Mouse (Mus musculus): Measurements from ENCODE around the gene Hmcn1. TPM values are rescaled to one million over a fixed set of nuclear protein-coding genes. Genes with fewer than 3 reads are reported as not detected.
A peak's percentile ranks its signal among the peaks of the same experiment; 100 is the strongest.

Gene Hmcn1
- polyA plus RNA-seq, 1 experiment from 2014 or later = 1.4 TPM

DNA sequence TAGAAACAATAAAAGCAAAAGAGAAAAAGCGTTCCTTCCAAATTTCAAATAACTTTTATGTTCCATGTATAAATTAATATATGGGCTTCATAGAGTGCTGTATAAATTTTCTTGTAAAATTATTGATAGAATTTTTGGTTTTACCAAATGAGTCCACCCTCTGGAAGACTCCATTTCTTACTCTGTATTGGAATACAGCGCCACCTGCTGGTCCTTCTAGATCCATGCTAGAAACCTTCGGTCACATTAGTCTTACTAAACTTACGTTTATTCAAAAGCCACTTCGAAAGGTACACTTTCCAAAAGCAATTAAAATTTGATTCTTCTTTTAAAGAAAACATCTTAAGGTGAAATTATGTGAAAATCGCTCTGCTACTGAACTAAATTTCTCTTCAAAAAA, 73.0 kb downstream of the Hmcn1 start:
- H3K36me3 ChIP-seq = no peaks in the 10 kb centered on the region
- H3K4me1 ChIP-seq (replicated peaks) = no peaks in the 10 kb centered on the region
- H3K9me3 ChIP-seq = no peaks in the 10 kb centered on the region
- WGBS = 46% methylated on average over 6 of the region's 6 CpGs
- no peak overlapping the region for H3K27ac ChIP-seq
- no peak overlapping the region for H3K4me3 ChIP-seq (replicated peaks)
- no peak overlapping the region for H3K4me2 ChIP-seq (replicated peaks)
- 0 out of 2 replicates have a peak, but pooled peaks have one; percentile 20 for ATAC-seq
- no peak overlapping the region for H3K9ac ChIP-seq (replicated peaks)
- no peaks in the 10 kb centered on the region for H3K27me3 ChIP-seq

DNA sequence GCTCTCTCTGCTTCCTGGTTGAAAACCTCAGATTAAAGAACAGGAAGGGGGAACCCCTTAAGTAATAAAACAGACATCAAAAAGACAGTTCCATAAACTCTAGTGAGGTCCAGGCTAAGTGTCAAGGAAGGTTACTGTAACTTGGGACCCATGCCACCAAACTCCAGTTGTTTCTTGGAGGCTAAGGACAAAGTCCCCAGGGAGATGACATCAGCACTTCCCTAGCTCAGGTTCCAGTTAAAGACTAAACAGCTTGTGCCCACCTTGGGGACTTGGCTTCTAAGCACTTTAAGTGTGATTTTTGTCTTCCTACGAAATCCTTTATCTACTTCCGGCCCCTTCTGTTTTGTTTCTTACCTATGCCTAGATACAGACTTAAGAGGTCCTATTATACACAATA, 78.3 kb downstream of the Hmcn1 start:
- Histone ChIP-seq H3K4me1 (replicated peaks) (no peaks in the 10 kb centered on the region), H3K4me3 (replicated peaks) (no peak overlapping the region), H3K36me3 (no peaks in the 10 kb centered on the region), H3K27me3 (no peaks in the 10 kb centered on the region), H3K4me2 (replicated peaks) (no peak overlapping the region), H3K27ac (no peak overlapping the region), H3K9me3 (no peaks in the 10 kb centered on the region), H3K9ac (replicated peaks) (no peak overlapping the region)
- no peak for ATAC-seq
- 87% methylated on average over 2 of the region's 2 CpGs for WGBS

DNA sequence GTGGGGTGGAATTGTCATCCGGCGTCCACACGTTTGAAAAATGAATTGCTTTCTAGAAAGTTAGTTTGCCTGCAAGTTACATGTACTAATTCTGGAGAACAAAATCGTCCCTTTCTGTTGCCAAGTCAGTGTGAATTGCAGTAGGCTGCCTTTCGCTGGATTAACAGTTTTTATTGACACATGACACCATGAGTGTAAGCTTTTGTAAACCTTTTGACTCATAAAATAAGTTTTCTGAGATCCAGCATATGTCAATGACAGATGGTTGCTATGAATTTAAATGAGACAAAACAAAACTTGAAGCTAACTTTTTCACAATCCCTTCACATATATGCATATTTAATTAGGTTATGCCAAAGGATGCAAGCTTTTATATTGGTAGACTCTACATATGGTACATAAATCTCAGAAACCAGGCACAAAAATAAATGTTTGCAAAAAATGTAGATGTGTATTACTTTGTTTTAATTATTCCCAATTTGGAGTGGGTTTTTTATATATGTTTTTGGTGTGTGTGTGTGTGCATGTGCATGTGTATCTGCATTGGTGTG, 79.6 kb downstream of the Hmcn1 start:
- Histone ChIP-seq H3K4me3 (replicated peaks) (no peak overlapping the region), H3K9ac (replicated peaks) (no peak overlapping the region), H3K27me3 (no peaks in the 10 kb centered on the region), H3K36me3 (no peaks in the 10 kb centered on the region), H3K4me1 (replicated peaks) (no peaks in the 10 kb centered on the region), H3K9me3 (no peaks in the 10 kb centered on the region), H3K27ac (no peak overlapping the region), H3K4me2 (replicated peaks) (no peak overlapping the region)
- no peak for ATAC-seq
- WGBS = 86% methylated on average over 5 of the region's 5 CpGs

DNA sequence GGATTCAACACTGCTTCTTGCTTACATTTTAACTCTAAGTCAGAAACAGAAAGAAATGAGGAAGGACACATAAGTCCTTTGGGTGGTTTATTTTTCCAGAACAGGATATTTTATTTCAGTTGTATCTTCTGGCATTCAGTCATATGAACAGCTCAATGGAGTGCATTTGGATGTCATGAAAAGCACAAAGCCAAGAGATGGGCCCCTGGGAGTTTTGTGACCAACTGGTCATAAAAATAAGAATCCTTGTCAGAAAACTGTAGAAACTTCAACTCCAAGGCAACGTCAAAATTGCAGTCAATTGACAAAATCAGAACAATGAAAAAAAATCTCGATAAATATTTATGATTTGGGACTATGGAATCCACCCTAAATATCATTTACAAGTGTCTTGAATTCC, 83.6 kb downstream of the Hmcn1 start:
- no peak for ATAC-seq
- H3K27me3 ChIP-seq = no peaks in the 10 kb centered on the region
- H3K4me1 ChIP-seq (replicated peaks) = no peaks in the 10 kb centered on the region
- H3K9me3 ChIP-seq = no peaks in the 10 kb centered on the region
- no peak overlapping the region for H3K4me3 ChIP-seq (replicated peaks)
- H3K36me3 ChIP-seq = no peaks in the 10 kb centered on the region
- H3K27ac ChIP-seq = no peak overlapping the region
- WGBS = 80% methylated on average over 2 of the region's 2 CpGs
- no peak overlapping the region for H3K9ac ChIP-seq (replicated peaks)
- no peak overlapping the region for H3K4me2 ChIP-seq (replicated peaks)

DNA sequence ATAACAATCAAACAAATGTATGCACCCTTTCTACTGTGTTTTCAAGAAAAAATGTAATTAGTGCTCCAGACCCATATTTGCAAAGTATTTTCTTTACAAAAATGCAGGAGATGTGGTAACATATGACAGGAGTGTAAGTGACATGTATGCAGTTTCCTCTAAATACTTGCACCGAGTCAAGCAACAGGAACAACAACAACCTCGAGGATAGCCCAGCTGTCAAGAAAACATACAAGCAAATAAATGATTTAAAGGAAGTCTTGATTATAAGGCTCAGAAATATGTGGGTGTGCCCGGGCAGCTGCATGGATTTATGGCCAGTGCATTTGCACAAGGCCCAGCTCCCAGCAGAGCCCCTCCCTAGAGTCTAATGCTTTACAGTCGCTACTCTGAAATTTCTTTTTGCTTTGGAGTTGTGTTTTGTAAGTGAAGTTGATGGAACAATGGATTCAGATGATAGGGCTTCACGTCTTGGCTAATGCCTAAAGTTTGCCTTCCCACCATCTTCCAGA, 99.5 kb downstream of the Hmcn1 start:
- H3K4me3 ChIP-seq (replicated peaks) = no peak overlapping the region
- H3K27me3 ChIP-seq = no peaks in the 10 kb centered on the region
- WGBS = 85% methylated on average over 5 of the region's 5 CpGs
- H3K27ac ChIP-seq = no peak overlapping the region
- H3K36me3 ChIP-seq = no peaks in the 10 kb centered on the region
- H3K4me2 ChIP-seq (replicated peaks) = no peak overlapping the region
- no peaks in the 10 kb centered on the region for H3K4me1 ChIP-seq (replicated peaks)
- no peak for ATAC-seq
- H3K9ac ChIP-seq (replicated peaks) = no peak overlapping the region
- H3K9me3 ChIP-seq = no peaks in the 10 kb centered on the region

DNA sequence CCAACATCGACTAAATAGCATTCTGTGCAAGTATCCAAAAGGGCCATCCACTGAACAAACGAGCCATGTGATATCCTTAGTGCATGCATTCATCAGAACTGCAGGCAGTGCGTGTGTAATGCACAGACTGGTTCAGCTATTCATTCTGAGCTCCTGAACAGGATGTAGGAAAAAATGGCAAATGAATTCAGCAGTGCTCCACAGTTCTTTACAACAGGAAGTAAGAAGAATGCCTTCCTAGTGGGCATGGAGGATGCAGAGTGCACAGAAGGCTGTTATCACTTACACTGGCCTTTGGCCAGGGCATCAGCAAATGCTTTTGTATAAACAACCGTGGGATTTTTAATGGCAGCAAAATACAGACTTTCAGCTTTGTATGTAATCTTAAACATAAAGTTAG, 103.2 kb downstream of the Hmcn1 start:
- no peak overlapping the region for H3K27ac ChIP-seq
- WGBS = 79% methylated on average over 4 of the region's 4 CpGs
- no peaks in the 10 kb centered on the region for H3K4me1 ChIP-seq (replicated peaks)
- H3K9me3 ChIP-seq = no peaks in the 10 kb centered on the region
- no peak for ATAC-seq
- H3K9ac ChIP-seq (replicated peaks) = no peak overlapping the region
- no peaks in the 10 kb centered on the region for H3K27me3 ChIP-seq
- H3K36me3 ChIP-seq = no peaks in the 10 kb centered on the region
- no peak overlapping the region for H3K4me3 ChIP-seq (replicated peaks)
- no peak overlapping the region for H3K4me2 ChIP-seq (replicated peaks)

DNA sequence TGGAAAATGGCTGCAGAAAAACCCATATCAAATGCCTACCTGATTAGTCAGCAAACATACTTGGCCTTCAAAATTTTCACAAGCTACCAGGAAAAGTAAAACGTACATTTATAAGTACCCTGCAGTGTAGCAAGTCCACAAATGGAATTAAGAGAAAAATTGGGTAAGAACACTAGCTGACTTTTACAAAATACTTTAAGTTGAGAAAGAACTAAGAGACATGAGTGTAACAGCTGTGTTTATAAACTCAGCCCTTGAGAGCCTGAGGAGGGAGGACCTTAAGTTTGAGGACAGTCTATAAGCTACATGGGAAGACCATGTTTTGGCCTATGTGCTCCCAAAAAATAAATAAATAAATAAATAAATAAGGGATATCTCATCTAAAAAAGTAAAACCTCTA, 107.0 kb downstream of the Hmcn1 start:
- ATAC-seq = no peak
- Histone ChIP-seq H3K4me1 (replicated peaks) (no peaks in the 10 kb centered on the region), H3K9ac (replicated peaks) (no peak overlapping the region), H3K27me3 (no peaks in the 10 kb centered on the region), H3K9me3 (no peaks in the 10 kb centered on the region), H3K36me3 (no peaks in the 10 kb centered on the region), H3K4me3 (replicated peaks) (no peak overlapping the region), H3K4me2 (replicated peaks) (no peak overlapping the region), H3K27ac (no peak overlapping the region)
- WGBS = 79% methylated on average over 1 of the region's 1 CpGs

DNA sequence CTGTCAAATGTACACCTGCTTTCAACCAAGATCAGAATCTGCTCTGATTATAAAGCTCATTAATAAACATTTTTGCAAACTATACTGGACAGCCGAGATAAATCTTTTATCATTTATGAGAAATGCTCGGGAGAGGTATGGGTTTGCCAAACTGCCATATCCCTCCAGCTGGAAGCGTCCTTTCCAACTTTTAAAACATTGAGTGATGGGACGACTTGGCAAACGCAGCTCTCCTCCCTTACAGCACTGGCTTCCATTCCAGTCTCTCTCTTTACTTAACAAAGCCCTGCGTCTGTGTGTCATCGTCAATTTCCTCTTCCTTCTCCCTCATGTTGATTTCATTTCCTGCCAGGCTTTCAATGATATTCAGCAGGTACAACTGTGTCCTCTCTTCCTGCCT, 114.8 kb downstream of the Hmcn1 start:
- ATAC-seq = no peak
- no peak overlapping the region for H3K9ac ChIP-seq (replicated peaks)
- no peaks in the 10 kb centered on the region for H3K9me3 ChIP-seq
- H3K4me1 ChIP-seq (replicated peaks) = 0 out of 2 replicates have a peak, but pooled peaks cover 5% of the 10 kb centered on the region
- no peak overlapping the region for H3K4me2 ChIP-seq (replicated peaks)
- no peak overlapping the region for H3K27ac ChIP-seq
- WGBS = 77% methylated on average over 7 of the region's 7 CpGs
- H3K36me3 ChIP-seq = no peaks in the 10 kb centered on the region
- no peak overlapping the region for H3K4me3 ChIP-seq (replicated peaks)
- H3K27me3 ChIP-seq = no peaks in the 10 kb centered on the region

DNA sequence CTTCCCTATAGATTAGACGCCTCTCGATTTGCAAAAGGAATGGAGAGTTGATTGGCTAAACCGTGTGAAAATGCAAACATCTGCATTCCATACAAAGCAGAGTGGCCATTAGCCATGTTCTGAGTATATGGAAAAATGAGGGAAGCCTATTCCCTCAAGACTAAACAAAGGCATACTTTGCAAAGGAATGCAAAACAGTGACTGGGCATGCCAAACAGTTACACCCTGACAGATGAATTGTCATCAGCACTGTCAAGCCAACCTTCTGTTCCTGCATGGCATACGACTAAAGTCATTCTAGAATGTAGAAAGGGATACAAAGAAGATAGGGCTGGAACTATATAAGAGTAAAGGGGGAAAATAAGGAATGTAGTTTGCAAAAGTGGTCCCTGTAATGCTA, 115.3 kb downstream of the Hmcn1 start:
- no peak overlapping the region for H3K4me3 ChIP-seq (replicated peaks)
- H3K9me3 ChIP-seq = no peaks in the 10 kb centered on the region
- H3K36me3 ChIP-seq = no peaks in the 10 kb centered on the region
- H3K9ac ChIP-seq (replicated peaks) = no peak overlapping the region
- H3K27ac ChIP-seq = no peak overlapping the region
- no peak overlapping the region for H3K4me2 ChIP-seq (replicated peaks)
- WGBS = 62% methylated on average over 4 of the region's 4 CpGs
- no peak for ATAC-seq
- 0 out of 2 replicates have a peak, but pooled peaks cover 5% of the 10 kb centered on the region for H3K4me1 ChIP-seq (replicated peaks)
- no peaks in the 10 kb centered on the region for H3K27me3 ChIP-seq

DNA sequence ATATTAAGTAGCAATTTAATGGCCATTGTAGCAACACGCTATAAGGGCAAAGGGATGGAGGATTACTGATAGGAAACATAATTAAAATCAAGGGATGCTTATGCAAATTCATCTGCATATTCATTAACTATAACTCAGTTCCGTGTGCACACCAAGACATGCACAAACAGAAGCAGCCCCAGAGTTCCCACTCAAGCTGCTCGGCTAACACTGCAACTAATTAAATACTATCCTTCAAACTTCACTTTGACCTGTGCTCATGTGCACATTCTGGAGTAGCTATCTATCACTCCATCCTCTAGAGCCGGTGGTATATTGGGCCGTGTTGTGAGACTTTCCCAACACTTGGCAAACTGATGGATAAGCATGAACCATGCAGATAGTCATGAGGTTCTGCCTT, 119.2 kb downstream of the Hmcn1 start:
- ATAC-seq = peak; percentile 72
- WGBS = 72% methylated on average over 5 of the region's 5 CpGs
- H3K36me3 ChIP-seq = no peaks in the 10 kb centered on the region
- H3K9me3 ChIP-seq = no peaks in the 10 kb centered on the region
- H3K9ac ChIP-seq (replicated peaks) = no peak overlapping the region
- H3K4me2 ChIP-seq (replicated peaks) = no peak overlapping the region
- no peak overlapping the region for H3K4me3 ChIP-seq (replicated peaks)
- H3K27me3 ChIP-seq = no peaks in the 10 kb centered on the region
- H3K27ac ChIP-seq = no peak overlapping the region
- H3K4me1 ChIP-seq (replicated peaks) = 0 out of 2 replicates have a peak, but pooled peaks cover 5% of the 10 kb centered on the region

DNA sequence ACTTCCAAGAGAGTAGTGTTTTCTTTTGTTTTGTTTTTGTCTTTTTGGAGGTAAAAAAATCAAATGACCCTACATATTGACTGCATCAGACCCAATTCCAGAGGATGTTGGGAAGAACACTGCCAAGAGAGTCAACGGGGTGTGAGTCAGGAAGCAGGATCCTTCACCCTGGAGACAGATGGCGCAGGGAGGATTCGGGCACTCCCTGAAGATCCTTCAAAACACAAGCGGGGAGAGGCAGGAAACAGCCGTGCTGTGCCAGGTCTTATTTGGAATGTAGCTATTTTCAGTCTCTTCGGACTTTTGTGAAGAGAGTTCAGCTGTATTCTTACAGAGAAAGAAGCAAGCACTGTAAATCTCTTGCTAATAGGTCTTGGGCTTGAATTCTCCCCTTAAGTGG, 120.0 kb downstream of the Hmcn1 start:
- Histone ChIP-seq H3K27me3 (no peaks in the 10 kb centered on the region), H3K4me3 (replicated peaks) (no peak overlapping the region), H3K9me3 (no peaks in the 10 kb centered on the region), H3K4me1 (replicated peaks) (0 out of 2 replicates have a peak, but pooled peaks cover 5% of the 10 kb centered on the region), H3K27ac (no peak overlapping the region), H3K36me3 (no peaks in the 10 kb centered on the region), H3K4me2 (replicated peaks) (no peak overlapping the region), H3K9ac (replicated peaks) (no peak overlapping the region)
- WGBS = 83% methylated on average over 6 of the region's 6 CpGs
- no peak for ATAC-seq

DNA sequence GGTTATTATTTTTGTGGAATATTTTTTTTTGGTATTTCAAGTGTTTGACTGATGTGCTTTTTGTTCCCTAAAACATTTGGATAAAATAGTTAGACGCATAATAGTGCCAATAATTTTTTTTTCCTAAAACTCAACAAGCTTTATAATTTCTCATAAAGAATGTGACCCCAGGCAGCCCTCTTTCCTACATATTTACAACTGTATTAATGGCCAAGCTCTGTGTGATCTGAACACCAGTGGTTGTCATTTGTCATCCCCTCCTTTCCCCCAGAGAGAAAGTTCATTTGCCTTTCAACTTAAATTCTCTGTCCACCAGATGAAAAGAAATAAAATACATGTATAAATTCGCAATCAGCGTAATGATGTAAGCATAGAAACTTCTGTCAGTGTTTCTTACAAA, 121.1 kb downstream of the Hmcn1 start:
- H3K9me3 ChIP-seq = no peaks in the 10 kb centered on the region
- no peak for ATAC-seq
- H3K9ac ChIP-seq (replicated peaks) = no peak overlapping the region
- 0 out of 2 replicates have a peak, but pooled peaks cover 5% of the 10 kb centered on the region for H3K4me1 ChIP-seq (replicated peaks)
- no peak overlapping the region for H3K4me3 ChIP-seq (replicated peaks)
- WGBS = 92% methylated on average over 3 of the region's 3 CpGs
- H3K36me3 ChIP-seq = no peaks in the 10 kb centered on the region
- no peak overlapping the region for H3K27ac ChIP-seq
- no peak overlapping the region for H3K4me2 ChIP-seq (replicated peaks)
- H3K27me3 ChIP-seq = no peaks in the 10 kb centered on the region

DNA sequence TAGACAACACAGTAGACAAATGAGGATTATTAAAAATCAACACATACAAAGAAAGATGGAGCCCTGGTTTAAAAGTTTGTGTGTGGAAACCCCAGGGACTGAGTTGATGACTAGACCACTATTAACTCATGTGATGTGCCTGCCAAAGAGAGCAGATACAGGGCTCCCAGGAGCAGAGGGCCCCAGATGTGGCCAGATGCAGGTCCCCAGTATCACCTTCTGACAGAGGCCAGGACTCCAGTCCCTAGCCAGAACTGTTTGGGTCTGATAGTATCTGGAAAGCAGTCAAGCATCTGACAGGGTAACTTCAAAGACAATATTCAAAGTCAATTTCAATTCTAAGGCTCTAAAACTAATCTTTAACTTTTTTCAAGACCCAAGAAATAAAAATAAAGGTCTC, 124.0 kb downstream of the Hmcn1 start:
- Histone ChIP-seq H3K27ac (no peak overlapping the region), H3K27me3 (no peaks in the 10 kb centered on the region), H3K4me3 (replicated peaks) (no peak overlapping the region), H3K4me1 (replicated peaks) (0 out of 2 replicates have a peak, but pooled peaks cover 5% of the 10 kb centered on the region), H3K9ac (replicated peaks) (no peak overlapping the region), H3K9me3 (no peaks in the 10 kb centered on the region), H3K36me3 (no peaks in the 10 kb centered on the region), H3K4me2 (replicated peaks) (no peak overlapping the region)
- ATAC-seq = no peak

Measured in midbrain, embryonic 13.5 days (tissue).